Mouse (Mus musculus) heart, embryonic 13.5 days (tissue): ENCODE measurements around the gene Klc2. TPM values are rescaled to one million over a fixed set of nuclear protein-coding genes. Genes with fewer than 3 reads are reported as not detected.
"Not testable (repeated sequence)": the region's sequence is repeated elsewhere in the genome, so short reads cannot be mapped to it uniquely, and the experiment has no call there.

Source experiments
- ATAC-seq: fragments of 200-750 bp; cut with Nextera tagmentation; 2 replicates; pipeline ENCODE4 v1.8.0; 2017; ENCODE audit warnings: moderate TSS enrichment; ENCODE audit not compliant: insufficient number of reproducible peaks, low FRiP score, low TSS enrichment; ENCODE audit errors: extremely low read depth
- H3K27ac ChIP-seq: fragments of 300-500 bp; sonication (generic); replicated peaks from 2 replicates; pipeline ENCODE4 v1.5.1; 2015; ENCODE audit warnings: moderate library complexity, mild to moderate bottlenecking, inconsistent platforms
- H3K27me3 ChIP-seq: fragments of 300-500 bp; sonication (generic); replicated peaks from 2 replicates; pipeline ENCODE4 v1.6.1; 2015; ENCODE audit warnings: mild to moderate bottlenecking, inconsistent platforms
- H3K36me3 ChIP-seq: fragments of 300-500 bp; sonication (generic); 2 replicates; pipeline ENCODE4 v1.6.1; 2015; ENCODE audit warnings: mild to moderate bottlenecking, inconsistent platforms
- H3K4me1 ChIP-seq: fragments of 300-500 bp; sonication (generic); 2 replicates; pipeline ENCODE4 v1.6.1; 2015; ENCODE audit warnings: inconsistent platforms
- H3K4me2 ChIP-seq: fragments of 300-500 bp; sonication (generic); 2 replicates; pipeline ENCODE4 v1.6.1; 2015; ENCODE audit warnings: inconsistent platforms, mild to moderate bottlenecking, moderate library complexity
- H3K4me3 ChIP-seq: fragments of 300-500 bp; sonication (generic); 2 replicates; pipeline ENCODE4 v1.5.1; 2015; ENCODE audit warnings: moderate library complexity, mild to moderate bottlenecking, inconsistent platforms
- H3K9ac ChIP-seq: fragments of 300-500 bp; sonication (generic); 2 replicates; pipeline ENCODE4 v1.6.1; 2015; ENCODE audit warnings: inconsistent platforms, mild to moderate bottlenecking, moderate library complexity
- H3K9me3 ChIP-seq: fragments of 300-500 bp; sonication (generic); 2 replicates; pipeline ENCODE4 v1.6.1; 2016; ENCODE audit warnings: inconsistent platforms
- WGBS: fragments of 180-500 bp; shearing (Covaris S2); methylation state at CpG from one replicate; pipeline ENCODE4 v1.1.7; 2015; ENCODE audit warnings: mixed read lengths; 5-methylcytosine and 5-hydroxymethylcytosine counted together
- polyA plus RNA-seq: library from polyadenylated mRNA; unstranded; fragments of >200 nt; fragmentation: Nextera tagmentation; extraction: Ambion mirVana; gene quantifications from 2 replicates; pipeline ENCODE4 v1.2.1, GENCODE M21; 2015

Gene Klc2
- polyA plus RNA-seq, result 18.4 and 22.3 TPM in 2 replicates

DNA sequence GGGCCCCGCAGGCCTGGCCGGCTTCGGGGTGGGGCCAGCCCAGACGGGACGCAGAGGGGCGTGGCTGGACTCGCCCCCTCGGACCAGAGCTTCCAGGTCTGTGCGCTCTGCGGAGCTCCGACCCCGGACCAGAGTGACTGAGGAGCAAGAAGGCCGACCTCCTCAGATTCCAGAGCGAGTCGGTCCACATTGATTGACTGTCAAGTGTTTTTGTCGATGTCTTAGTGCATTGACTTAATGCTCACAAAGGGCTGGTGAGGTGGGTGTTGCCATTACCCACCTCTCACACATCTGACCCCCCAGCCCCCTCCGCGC lies at the start of gene Klc2:
TSS of gene Klc2 (minus strand) at position 177 of the 315 bp plus-strand sequence.
- under 1% methylated on average over 18 of the region's 18 CpGs for WGBS
- peak within 1 kb of the TSS; percentile 89 for H3K27ac ChIP-seq
- peaks cover 20% of the 10 kb centered on the region for H3K36me3 ChIP-seq
- peak within 1 kb of the TSS; percentile 80 for H3K4me2 ChIP-seq
- peak within 1 kb of the TSS; percentile 71 for H3K4me3 ChIP-seq
- H3K27me3 ChIP-seq, result peaks cover 10% of the 10 kb centered on the region; the same call in 1 of the 2 replicates
- H3K9ac ChIP-seq, result peak within 1 kb of the TSS; percentile 91
- peak; percentile 85 for ATAC-seq
- H3K4me1 ChIP-seq, result peaks cover 23% of the 10 kb centered on the region
- H3K9me3 ChIP-seq, result no peaks in the 10 kb centered on the region

DNA sequence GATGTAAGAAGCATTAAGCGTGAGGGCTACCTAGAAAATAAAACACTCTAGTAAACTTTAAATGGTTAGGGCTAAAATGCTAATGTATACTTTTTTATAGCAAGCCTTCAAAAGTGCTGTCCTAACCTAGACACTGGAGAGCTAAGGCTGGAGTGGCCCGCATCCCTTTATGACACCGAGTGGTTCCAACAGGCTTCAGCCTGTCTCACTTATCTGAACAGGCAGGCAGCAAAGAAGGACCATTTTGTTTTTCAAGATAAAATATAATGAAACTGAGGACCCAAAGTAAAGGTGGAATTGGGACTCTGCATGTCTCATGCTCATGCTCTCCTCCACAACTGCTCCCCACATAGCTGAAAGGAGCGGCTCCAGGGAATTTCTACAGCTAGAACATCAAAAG lies 49.1 kb upstream of the Klc2 start:
- 68% methylated on average over 4 of the region's 4 CpGs for WGBS
- H3K4me1 ChIP-seq, result peaks cover 12% of the 10 kb centered on the region

DNA sequence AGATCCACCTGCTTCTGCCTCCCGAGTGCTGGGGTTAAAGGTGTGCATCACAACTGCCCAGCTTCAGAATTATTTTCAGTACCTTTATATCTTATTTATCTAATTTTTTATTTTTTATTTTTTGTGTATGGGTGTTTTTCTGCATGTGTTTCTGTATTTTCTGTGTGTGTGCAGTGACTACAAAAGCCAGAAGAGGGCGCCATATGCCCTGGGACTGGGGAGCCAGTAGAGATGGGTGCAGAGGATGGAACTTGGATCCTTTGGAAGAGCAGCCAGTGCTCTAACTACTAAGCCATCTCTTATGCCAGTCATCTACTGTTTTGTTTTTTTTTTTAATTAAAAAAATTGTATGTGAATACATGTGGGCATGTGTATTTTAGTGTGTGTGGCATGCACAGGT lies 46.0 kb upstream of the Klc2 start:
- H3K4me1 ChIP-seq, result peaks cover 5% of the 10 kb centered on the region; the same call in 1 of the 2 replicates
- 59% methylated on average over 2 of the region's 2 CpGs for WGBS
- no peak overlapping the region for H3K9ac ChIP-seq
- peaks cover 36% of the 10 kb centered on the region for H3K36me3 ChIP-seq
- no peaks in the 10 kb centered on the region for H3K9me3 ChIP-seq
- no peak for ATAC-seq
- H3K27ac ChIP-seq, result no peak overlapping the region
- no peak overlapping the region for H3K4me2 ChIP-seq
- H3K27me3 ChIP-seq, result no peaks in the 10 kb centered on the region
- no peak overlapping the region for H3K4me3 ChIP-seq

More for the DNA sequence above, 49.1 kb upstream of the Klc2 start:
- Histone ChIP-seq H3K36me3 (peaks cover 25% of the 10 kb centered on the region), H3K4me2 (no peak overlapping the region), H3K4me3 (no peak overlapping the region), H3K27me3 (no peaks in the 10 kb centered on the region), H3K9me3 (no peaks in the 10 kb centered on the region), H3K27ac (no peak overlapping the region), H3K9ac (no peak overlapping the region)
- ATAC-seq, result no peak

DNA sequence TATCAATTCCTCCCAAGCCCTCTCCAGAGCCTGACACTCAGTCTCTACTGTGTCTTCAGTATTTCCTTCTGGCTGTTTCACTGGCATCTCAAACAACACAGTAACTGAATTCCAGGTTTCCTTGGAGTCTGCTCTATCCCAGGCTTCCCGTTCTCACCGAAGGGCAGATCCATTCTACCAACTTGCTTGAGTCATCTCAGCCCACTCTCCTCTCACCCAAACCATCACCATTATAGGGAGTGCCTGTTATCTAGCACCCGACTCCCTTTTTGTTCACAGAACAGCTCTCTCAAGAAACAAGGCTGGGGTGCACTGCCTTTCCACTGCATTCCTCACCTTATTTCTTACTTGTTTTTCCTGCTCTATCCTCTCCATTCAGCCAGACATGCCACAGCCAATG lies 43.6 kb upstream of the Klc2 start:
- H3K36me3 ChIP-seq, result peaks cover 44% of the 10 kb centered on the region
- H3K27me3 ChIP-seq, result no peaks in the 10 kb centered on the region
- H3K9me3 ChIP-seq, result no peaks in the 10 kb centered on the region
- H3K27ac ChIP-seq, result no peak overlapping the region
- no peak overlapping the region for H3K4me3 ChIP-seq
- no peaks in the 10 kb centered on the region for H3K4me1 ChIP-seq
- no peak for ATAC-seq
- H3K4me2 ChIP-seq, result no peak overlapping the region
- whole genome bisulfite sequencing, result 71% methylated on average over 3 of the region's 3 CpGs
- no peak overlapping the region for H3K9ac ChIP-seq

DNA sequence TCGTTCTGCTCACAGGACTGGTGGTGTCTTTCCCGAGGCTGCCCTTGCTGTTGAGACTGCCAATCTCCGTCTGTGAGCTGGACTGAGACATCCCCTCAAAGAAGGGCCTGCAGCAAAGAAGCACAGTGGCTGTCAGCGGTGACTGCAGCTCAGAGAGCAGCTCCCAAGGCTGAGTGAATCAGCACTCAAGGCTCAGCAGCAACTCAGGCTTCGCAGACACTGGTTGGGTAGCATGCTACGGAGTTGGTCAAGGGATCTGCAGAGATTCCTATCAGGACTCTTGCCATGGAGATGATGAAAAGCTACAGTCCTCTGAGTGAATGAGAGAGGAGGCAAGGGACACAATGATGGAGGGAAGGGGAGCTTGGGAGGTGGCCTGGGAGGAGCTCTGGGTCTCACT lies 33.9 kb upstream of the Klc2 start:
- Histone ChIP-seq H3K27me3 (no peaks in the 10 kb centered on the region), H3K4me1 (no peaks in the 10 kb centered on the region), H3K9me3 (no peaks in the 10 kb centered on the region), H3K27ac (no peak overlapping the region), H3K9ac (no peak overlapping the region), H3K4me3 (no peak overlapping the region), H3K36me3 (peaks cover 58% of the 10 kb centered on the region), H3K4me2 (no peak overlapping the region)
- WGBS, result 82% methylated on average over 6 of the region's 6 CpGs
- ATAC-seq, result no peak

DNA sequence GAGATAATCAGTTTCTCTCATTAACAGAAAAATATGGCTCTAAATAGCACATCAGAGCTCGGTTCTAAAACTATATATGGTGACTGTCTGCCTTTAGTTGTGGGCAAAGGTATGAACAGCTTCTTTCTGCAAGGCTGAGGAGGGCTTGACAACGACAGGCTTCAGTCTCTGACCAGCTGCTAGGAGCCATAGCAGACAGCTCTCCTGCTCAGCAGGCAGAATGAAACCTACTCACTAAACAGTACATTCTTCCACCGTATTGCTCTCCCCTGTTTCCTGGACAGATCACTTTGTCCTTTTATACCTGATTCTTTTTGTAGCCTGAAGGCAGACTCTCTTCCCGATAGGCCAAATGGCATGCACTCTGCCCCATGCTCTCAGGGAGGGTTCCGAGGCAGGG lies 33.4 kb upstream of the Klc2 start:
- WGBS, result 88% methylated on average over 5 of the region's 5 CpGs

DNA sequence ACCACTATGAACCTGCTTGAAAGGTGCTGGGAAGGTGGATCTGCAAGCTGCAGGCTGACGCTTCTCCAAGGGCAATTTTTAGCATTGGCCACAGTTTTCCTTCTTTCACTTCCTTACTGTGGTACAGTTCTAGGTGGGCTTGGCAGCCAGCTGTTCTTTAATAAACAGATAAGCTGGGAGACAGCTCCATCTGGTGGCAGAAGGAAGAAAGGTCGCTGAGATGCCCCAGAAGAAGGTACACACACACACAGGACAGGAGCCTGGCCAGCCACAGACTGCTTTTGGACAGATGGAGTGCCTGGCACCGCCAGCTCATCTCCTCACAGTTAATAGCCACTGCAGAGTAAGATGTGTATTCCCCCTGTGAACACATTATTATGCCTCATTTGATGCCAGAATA lies 33.0 kb upstream of the Klc2 start:
- no peaks in the 10 kb centered on the region for H3K27me3 ChIP-seq
- H3K36me3 ChIP-seq, result peaks cover 66% of the 10 kb centered on the region
- 42% methylated on average over 3 of the region's 3 CpGs for WGBS
- no peak for ATAC-seq
- no peak overlapping the region for H3K4me2 ChIP-seq
- H3K9ac ChIP-seq, result no peak overlapping the region
- H3K4me3 ChIP-seq, result no peak overlapping the region
- no peaks in the 10 kb centered on the region for H3K9me3 ChIP-seq
- no peaks in the 10 kb centered on the region for H3K4me1 ChIP-seq
- H3K27ac ChIP-seq, result no peak overlapping the region

More for the DNA sequence above, 33.4 kb upstream of the Klc2 start:
- H3K4me2 ChIP-seq, result no peak overlapping the region
- no peaks in the 10 kb centered on the region for H3K9me3 ChIP-seq
- no peak for ATAC-seq
- no peak overlapping the region for H3K27ac ChIP-seq
- H3K4me3 ChIP-seq, result no peak overlapping the region
- H3K27me3 ChIP-seq, result no peaks in the 10 kb centered on the region
- H3K4me1 ChIP-seq, result no peaks in the 10 kb centered on the region
- H3K36me3 ChIP-seq, result peaks cover 62% of the 10 kb centered on the region
- H3K9ac ChIP-seq, result no peak overlapping the region

DNA sequence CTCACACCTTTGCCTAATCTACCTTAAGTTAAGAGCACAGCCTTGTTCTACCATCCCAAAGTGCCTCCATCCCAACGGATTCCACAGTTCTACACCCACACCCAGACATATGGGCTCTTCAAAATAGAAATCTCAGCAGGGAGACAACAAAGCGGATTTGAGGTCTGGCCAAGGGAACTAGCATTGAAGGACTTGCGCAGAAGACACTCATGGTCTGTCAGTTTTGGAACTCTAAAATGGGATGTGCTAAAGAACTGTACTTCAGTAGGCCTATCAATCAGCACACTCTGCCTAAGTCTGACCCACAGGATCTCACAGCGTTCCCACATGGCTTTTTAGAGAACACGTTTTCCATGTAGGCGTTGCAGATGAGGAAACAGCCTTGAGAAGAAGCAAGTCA lies 32.0 kb upstream of the Klc2 start:
- no peaks in the 10 kb centered on the region for H3K27me3 ChIP-seq
- H3K4me1 ChIP-seq, result no peaks in the 10 kb centered on the region
- H3K9ac ChIP-seq, result no peak overlapping the region
- 89% methylated on average over 6 of the region's 6 CpGs for WGBS
- no peaks in the 10 kb centered on the region for H3K9me3 ChIP-seq
- ATAC-seq, result no peak
- no peak overlapping the region for H3K4me3 ChIP-seq
- peaks cover 66% of the 10 kb centered on the region for H3K36me3 ChIP-seq
- H3K27ac ChIP-seq, result no peak overlapping the region
- no peak overlapping the region for H3K4me2 ChIP-seq

DNA sequence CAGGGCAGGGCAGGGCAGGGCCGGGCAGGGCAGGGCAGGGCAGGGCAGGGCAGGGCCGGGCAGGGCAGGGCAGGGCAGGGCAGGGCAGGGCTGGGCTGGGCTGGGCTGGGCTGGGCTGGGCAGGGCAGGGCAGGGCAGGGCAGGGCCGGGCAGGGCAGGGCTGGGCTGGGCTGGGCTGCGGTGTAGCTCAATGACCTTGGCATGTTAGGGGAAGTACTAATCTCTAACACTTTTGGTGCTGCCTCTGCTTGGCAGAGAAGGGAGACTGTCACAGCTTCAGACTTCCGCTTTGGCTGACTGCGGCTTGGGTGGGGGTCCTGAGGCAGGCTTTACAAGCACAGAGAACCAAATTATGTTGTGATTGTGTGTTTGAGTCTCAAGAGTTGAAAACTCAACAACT lies 30.7 kb upstream of the Klc2 start:
- not testable (repeated sequence) for ATAC-seq, H3K27me3 ChIP-seq

DNA sequence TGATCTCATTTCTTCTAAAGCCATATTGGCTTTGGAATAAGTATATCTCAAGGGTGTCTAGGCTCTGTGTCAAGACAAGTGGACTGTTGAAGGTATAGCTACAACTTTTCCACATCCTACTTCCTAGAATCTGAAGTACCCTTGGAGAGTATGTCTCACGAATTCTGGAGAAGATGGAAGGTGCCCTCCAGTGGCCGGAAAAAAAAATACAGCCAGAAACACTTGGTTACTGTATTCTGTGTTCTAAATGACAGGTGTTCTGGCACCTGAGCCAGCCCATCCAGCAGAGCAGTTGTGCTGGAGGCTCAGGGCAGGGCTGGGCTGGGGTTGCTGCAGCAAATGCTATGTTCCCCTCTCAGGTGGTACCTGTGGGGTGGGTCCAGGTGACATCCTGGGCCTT lies 21.3 kb upstream of the Klc2 start:
- Histone ChIP-seq H3K4me3 (no peak overlapping the region), H3K9me3 (no peaks in the 10 kb centered on the region), H3K27ac (no peak overlapping the region), H3K4me1 (no peaks in the 10 kb centered on the region), H3K27me3 (no peaks in the 10 kb centered on the region), H3K36me3 (peaks cover 83% of the 10 kb centered on the region), H3K9ac (no peak overlapping the region), H3K4me2 (no peak overlapping the region)
- no peak for ATAC-seq
- WGBS, result 4% methylated on average over 2 of the region's 2 CpGs

More for the DNA sequence above, 30.7 kb upstream of the Klc2 start:
- H3K4me1 ChIP-seq, H3K4me3 ChIP-seq, H3K9ac ChIP-seq, H3K9me3 ChIP-seq, H3K27ac ChIP-seq, H3K4me2 ChIP-seq: not testable (repeated sequence)
- WGBS, result 77% methylated on average over 4 of the region's 6 CpGs
- H3K36me3 ChIP-seq, result peaks cover 69% of the 10 kb centered on the region

DNA sequence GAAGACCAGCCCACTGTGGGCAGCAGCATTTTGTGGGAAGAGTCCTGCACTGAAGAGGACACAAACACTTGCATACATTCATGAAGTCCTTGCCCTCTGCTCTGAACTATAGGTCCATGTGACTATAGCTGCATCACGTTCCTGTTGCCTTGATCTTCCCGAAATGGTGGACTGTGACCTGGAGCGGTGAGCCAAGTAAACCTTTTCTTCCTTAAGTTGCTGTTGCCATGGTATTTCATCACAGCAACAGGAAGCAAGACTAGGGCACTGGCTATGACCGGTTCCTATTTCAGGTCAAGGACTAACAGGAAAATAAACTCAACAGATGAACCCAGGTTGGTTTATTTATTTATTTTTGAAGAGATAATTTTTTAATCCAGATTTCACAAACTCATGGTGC lies 12.9 kb upstream of the Klc2 start:
- Histone ChIP-seq H3K4me2 (no peak overlapping the region), H3K4me3 (no peak overlapping the region), H3K27ac (no peak overlapping the region), H3K27me3 (peaks cover 9% of the 10 kb centered on the region), H3K4me1 (peaks cover 4% of the 10 kb centered on the region; the same call in 1 of the 2 replicates), H3K36me3 (peaks cover 34% of the 10 kb centered on the region), H3K9me3 (no peaks in the 10 kb centered on the region), H3K9ac (no peak overlapping the region)
- no peak for ATAC-seq
- WGBS, result 73% methylated on average over 4 of the region's 4 CpGs

DNA sequence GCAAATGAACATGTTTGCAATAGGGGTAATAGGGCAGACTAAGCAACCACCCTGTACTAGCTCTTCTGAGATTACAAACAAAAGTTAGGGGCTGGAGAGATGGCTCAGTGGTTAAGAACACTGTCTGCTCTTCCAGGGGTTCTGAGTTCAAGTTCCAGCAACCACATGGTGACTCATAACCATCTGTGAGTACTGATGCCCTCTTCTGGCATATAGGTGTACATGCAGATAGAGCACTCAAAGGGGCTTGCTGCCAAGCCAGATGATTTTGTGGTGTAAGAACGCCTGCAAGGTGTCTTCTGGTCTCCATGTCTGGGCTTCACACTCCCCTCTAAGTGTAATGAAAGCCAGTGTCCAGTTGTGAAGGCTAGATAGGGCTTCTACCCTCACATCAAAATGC lies 11.4 kb upstream of the Klc2 start:
- Histone ChIP-seq H3K4me3 (no peak overlapping the region), H3K36me3 (peaks cover 20% of the 10 kb centered on the region), H3K9me3 (no peaks in the 10 kb centered on the region), H3K27ac (no peak overlapping the region), H3K27me3 (peaks cover 9% of the 10 kb centered on the region), H3K4me1 (peaks cover 4% of the 10 kb centered on the region; the same call in 1 of the 2 replicates), H3K4me2 (no peak overlapping the region), H3K9ac (no peak overlapping the region)
- WGBS, result 38% methylated on average over 1 of the region's 1 CpGs
- ATAC-seq, result no peak
